Mouse (Mus musculus) intestine, embryonic 14.5 days (tissue): Measurements from ENCODE around the gene Lemd1. TPM values are rescaled to one million over a fixed set of nuclear protein-coding genes. Genes with fewer than 3 reads are reported as not detected.

Experiments
- ATAC-seq: fragments of 200-750 bp; cut with Nextera tagmentation; replicated peaks from 2 replicates; pipeline ENCODE4 v1.8.0; 2017; ENCODE audit warnings: low read depth, moderate number of reproducible peaks, moderate TSS enrichment, moderate library complexity; ENCODE audit not compliant: low FRiP score, low TSS enrichment
- DNase-seq: peaks from one replicate; pipeline ENCODE4 v3.0.0-alpha.2; 2018; ENCODE audit warnings: low spot score
- H3K27ac ChIP-seq: fragments of 300-500 bp; sonication (generic); 2 replicates; pipeline ENCODE4 v1.5.1; 2014; ENCODE audit warnings: low read depth, mild to moderate bottlenecking, control low read depth
- H3K27me3 ChIP-seq: fragments of 300-500 bp; sonication (generic); replicated peaks from 2 replicates; pipeline ENCODE4 v1.6.1; 2014; ENCODE audit warnings: low read length, control low read depth; ENCODE audit not compliant: control insufficient read depth, insufficient read depth
- H3K36me3 ChIP-seq: fragments of 300-500 bp; sonication (generic); 2 replicates; pipeline ENCODE4 v1.6.1; 2014; ENCODE audit warnings: low read length, control low read depth; ENCODE audit not compliant: control insufficient read depth, insufficient read depth
- H3K4me1 ChIP-seq: fragments of 300-500 bp; sonication (generic); replicated peaks from 2 replicates; pipeline ENCODE4 v1.6.1; 2014; ENCODE audit warnings: low read length, control low read depth, mixed read lengths; ENCODE audit not compliant: control insufficient read depth, insufficient read depth
- H3K4me2 ChIP-seq: fragments of 300-500 bp; sonication (generic); 2 replicates; pipeline ENCODE4 v1.6.1; 2014; ENCODE audit warnings: low read length
- H3K4me3 ChIP-seq: fragments of 300-500 bp; sonication (generic); 2 replicates; pipeline ENCODE4 v1.5.1; 2014; ENCODE audit warnings: low read depth, low read length, control low read depth, mixed read lengths
- H3K9ac ChIP-seq: fragments of 300-500 bp; sonication (generic); 2 replicates; pipeline ENCODE4 v1.6.1; 2014; ENCODE audit warnings: mild to moderate bottlenecking, low read length
- H3K9me3 ChIP-seq: fragments of 300-500 bp; sonication (generic); 2 replicates; pipeline ENCODE4 v1.6.1; 2016; ENCODE audit warnings: low read length, control low read depth; ENCODE audit not compliant: control insufficient read depth
- WGBS: fragments of 180-500 bp; shearing (Covaris S2); extraction: QIAGEN DNeasy Blood & Tissue Kit; methylation state at CpG from one replicate; pipeline ENCODE4 v1.1.7; 2014; 5-methylcytosine and 5-hydroxymethylcytosine counted together
- polyA plus RNA-seq: library from polyadenylated mRNA; unstranded; fragments of >200 nt; fragmentation: Nextera tagmentation; extraction: Ambion mirVana; gene quantifications from 2 replicates; pipeline ENCODE4 v1.2.1, GENCODE M21; 2014

Lemd1 gene
- polyA plus RNA-seq, 1 experiment from 2014 or later, result 0.27 TPM

DNA sequence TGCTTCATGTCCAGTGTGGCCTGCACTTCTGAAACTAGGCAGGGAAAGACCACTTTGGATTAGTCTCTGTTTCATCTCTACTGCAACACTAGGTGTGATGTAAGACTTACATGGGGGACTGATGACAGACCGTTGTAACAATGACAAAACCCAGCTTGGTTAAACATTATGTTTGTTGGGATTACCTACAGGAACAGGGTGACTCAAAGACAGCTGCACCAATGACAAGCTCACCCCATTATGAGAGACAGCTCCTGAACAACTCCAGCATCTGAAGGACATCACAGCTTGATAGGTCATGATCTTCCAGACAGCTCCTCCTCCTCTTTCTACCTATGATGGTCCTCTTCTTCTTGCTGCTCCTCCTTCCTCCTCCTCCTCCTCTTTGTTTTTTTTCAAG lies 69.1 kb downstream of the Lemd1 start:
- no peaks in the 10 kb centered on the region for H3K27me3 ChIP-seq
- no peak overlapping the region for H3K9ac ChIP-seq
- no peak overlapping the region for H3K4me2 ChIP-seq
- H3K36me3 ChIP-seq, result no peaks in the 10 kb centered on the region
- no peak for ATAC-seq
- no peak overlapping the region for H3K4me3 ChIP-seq
- H3K4me1 ChIP-seq, result no peaks in the 10 kb centered on the region
- H3K9me3 ChIP-seq, result no peaks in the 10 kb centered on the region
- WGBS, result 76% methylated on average over 1 of the region's 1 CpGs
- no peak overlapping the region for H3K27ac ChIP-seq
- no peak for DNase-seq

DNA sequence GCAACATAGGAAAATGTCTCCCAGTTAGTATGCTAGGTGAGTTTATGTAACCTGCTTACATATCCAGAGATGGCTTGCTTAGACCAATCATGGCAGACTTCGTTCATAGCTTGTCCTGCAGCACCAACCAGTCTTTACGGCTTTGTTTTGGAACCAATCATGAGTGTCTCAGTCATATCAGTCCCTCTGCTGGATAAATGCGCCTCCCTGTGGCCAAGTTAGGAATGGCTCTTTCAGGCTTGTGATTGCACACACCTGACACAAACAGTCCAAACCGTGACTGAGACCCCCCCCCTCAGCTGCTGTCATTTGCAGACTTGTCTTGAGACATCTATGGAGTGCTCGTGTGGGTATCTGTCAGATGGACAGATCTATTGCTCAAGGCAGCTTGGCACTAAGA lies 69.8 kb downstream of the Lemd1 start:
- no peak overlapping the region for H3K4me3 ChIP-seq
- DNase-seq (no peak), ATAC-seq (no peak)
- no peak overlapping the region for H3K9ac ChIP-seq
- H3K27me3 ChIP-seq, result no peaks in the 10 kb centered on the region
- no peaks in the 10 kb centered on the region for H3K9me3 ChIP-seq
- no peak overlapping the region for H3K4me2 ChIP-seq
- H3K4me1 ChIP-seq, result no peaks in the 10 kb centered on the region
- WGBS, result 67% methylated on average over 5 of the region's 5 CpGs
- H3K27ac ChIP-seq, result no peak overlapping the region
- H3K36me3 ChIP-seq, result no peaks in the 10 kb centered on the region

DNA sequence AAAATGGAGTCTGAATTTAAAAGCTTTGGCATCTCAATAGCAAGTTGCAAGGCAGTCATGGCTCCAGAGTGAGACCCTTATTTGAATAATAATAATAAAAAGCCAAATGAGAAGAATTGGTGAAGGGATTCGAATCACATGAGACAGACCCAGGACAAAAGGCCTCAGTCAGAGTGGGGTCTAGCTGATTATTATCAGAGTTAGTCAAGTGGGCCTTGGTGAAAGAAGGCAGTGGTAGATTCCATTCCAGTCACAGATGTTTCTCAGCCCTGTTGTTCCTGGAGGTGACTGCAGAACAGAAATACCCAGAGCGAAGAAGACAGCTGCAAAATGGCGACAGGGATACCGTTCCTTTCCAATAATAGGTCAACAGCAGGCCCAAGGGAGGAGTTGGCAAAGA lies 72.4 kb downstream of the Lemd1 start:
- H3K4me3 ChIP-seq, result no peak overlapping the region
- no peak for DNase-seq
- no peaks in the 10 kb centered on the region for H3K9me3 ChIP-seq
- H3K4me2 ChIP-seq, result no peak overlapping the region
- no peaks in the 10 kb centered on the region for H3K27me3 ChIP-seq
- no peak overlapping the region for H3K9ac ChIP-seq
- H3K36me3 ChIP-seq, result no peaks in the 10 kb centered on the region
- WGBS, result 96% methylated on average over 4 of the region's 4 CpGs
- no peak overlapping the region for H3K27ac ChIP-seq
- H3K4me1 ChIP-seq, result no peaks in the 10 kb centered on the region
- ATAC-seq, result no peak

DNA sequence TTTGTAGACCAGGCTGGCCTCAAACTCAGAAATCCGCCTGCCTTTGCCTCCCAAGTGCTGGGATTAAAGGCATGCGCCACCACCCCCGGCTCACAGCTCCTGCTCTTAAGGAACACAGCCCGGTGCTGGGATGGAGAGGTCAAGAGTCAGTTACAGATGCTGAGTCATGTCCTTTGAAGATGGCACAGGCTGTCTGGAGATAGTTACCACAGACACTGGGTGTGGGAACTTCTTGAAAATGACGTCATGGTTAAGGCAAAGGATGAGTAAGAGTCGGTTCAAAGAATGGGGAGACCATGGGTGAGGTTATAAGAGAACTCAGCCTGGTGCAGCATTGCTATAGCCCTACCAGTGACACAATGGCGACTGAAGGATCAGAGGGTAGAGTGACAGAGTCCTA lies 73.3 kb downstream of the Lemd1 start:
- no peak for ATAC-seq
- H3K4me2 ChIP-seq, result no peak overlapping the region
- DNase-seq, result no peak
- H3K27ac ChIP-seq, result no peak overlapping the region
- WGBS, result 56% methylated on average over 7 of the region's 7 CpGs
- H3K4me1 ChIP-seq, result no peaks in the 10 kb centered on the region
- H3K9ac ChIP-seq, result no peak overlapping the region
- no peaks in the 10 kb centered on the region for H3K9me3 ChIP-seq
- H3K36me3 ChIP-seq, result no peaks in the 10 kb centered on the region
- H3K4me3 ChIP-seq, result no peak overlapping the region
- no peaks in the 10 kb centered on the region for H3K27me3 ChIP-seq

DNA sequence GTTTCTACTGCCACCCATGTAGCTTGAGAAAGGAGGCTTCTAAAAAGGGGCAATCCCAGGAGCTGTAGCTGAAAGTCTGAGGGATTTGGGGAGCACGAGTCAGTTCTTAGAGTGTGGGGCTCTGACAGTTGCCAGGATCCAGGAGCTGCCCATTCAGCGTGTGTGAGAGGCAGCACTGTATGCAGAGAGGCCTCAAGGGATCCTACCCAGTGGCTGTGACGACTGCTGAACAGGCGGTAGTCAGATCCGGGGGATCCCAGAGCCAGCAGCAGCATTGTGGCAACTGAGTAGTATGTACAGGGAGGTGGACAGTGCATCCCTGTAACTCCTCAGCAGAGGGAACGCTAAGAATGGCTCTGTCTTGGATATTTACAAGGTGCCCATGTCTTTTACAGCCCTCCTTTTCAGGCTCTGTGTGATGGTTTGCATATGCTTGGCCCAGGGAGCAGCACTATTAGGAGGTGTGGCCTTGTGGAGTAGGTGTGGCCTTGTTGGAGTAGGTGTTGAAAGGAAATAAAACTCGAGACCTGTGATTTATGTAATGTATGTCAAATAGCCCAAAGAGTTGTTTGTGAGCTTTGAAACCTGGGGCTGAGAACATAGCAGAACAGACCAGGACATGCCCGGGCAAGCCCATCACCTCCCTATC lies 74.1 kb downstream of the Lemd1 start:
- Histone ChIP-seq H3K36me3 (no peaks in the 10 kb centered on the region), H3K4me3 (no peak overlapping the region), H3K27ac (no peak overlapping the region), H3K4me1 (no peaks in the 10 kb centered on the region), H3K9ac (no peak overlapping the region), H3K27me3 (no peaks in the 10 kb centered on the region), H3K9me3 (no peaks in the 10 kb centered on the region), H3K4me2 (no peak overlapping the region)
- ATAC-seq (no peak), DNase-seq (no peak)
- 55% methylated on average over 8 of the region's 8 CpGs for WGBS

DNA sequence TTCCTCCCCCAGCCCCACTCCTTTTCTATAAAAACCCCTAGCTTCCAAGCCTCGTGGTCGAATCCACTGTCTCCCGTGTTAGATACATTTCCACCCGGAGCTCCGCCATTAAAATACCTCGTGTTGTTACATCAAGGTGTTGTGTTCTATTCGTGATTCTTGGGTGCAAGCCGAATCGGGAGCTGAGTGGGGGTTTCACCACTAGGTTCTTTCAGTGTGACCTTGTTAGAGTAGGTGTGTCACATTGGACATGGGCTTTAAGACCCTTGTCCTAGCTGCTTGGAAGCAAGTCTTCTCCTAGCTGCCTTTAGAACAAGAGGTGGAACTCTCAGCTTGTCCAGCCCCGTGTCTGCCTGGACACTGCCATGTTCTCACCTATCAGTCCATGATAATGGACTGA lies 74.7 kb downstream of the Lemd1 start:
- H3K4me2 ChIP-seq, result no peak overlapping the region
- no peak overlapping the region for H3K4me3 ChIP-seq
- H3K4me1 ChIP-seq, result no peaks in the 10 kb centered on the region
- no peaks in the 10 kb centered on the region for H3K36me3 ChIP-seq
- DNase-seq, result no peak
- H3K9me3 ChIP-seq, result no peaks in the 10 kb centered on the region
- WGBS, result 92% methylated on average over 10 of the region's 10 CpGs
- no peak overlapping the region for H3K27ac ChIP-seq
- H3K9ac ChIP-seq, result no peak overlapping the region
- H3K27me3 ChIP-seq, result no peaks in the 10 kb centered on the region
- ATAC-seq, result no peak

DNA sequence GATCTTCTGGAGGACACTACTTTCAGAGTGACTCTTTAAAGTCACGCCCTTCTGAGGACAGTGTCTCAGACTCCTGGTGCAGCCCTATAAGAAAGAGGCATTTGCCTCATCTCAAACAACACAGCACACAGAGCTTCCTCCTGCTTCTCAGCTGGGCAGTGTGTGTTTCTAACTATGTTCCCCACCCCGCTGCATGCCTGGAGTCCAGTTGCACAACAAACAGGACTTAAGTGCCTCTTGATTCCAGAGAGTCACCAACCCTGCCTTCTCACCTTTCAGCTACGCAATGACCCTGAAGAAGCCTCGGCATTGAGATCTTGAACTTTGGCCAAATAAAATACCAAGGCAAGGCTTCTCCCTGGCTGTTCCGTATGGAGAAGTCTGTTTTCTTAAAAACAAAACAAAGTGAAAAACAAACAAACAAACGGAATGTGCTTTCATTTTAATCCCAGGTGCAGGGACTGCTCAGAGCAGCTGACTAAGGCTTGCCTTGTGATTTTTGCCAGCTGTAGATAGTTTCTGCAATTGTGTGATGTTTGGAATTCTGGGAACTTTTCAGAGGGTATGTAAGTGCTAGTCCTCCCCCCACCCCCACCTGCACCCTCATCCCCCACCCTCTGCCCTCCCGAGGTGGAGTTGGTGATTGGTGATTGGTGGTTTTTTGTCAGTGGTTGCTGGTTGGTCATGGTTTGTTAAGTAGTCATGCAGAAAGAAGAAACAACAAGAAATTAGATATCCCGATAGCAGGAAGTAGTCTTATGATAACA lies 75.7 kb downstream of the Lemd1 start:
- ATAC-seq (no peak), DNase-seq (no peak)
- Histone ChIP-seq H3K27ac (no peak overlapping the region), H3K9me3 (no peaks in the 10 kb centered on the region), H3K4me3 (no peak overlapping the region), H3K4me1 (no peaks in the 10 kb centered on the region), H3K36me3 (no peaks in the 10 kb centered on the region), H3K27me3 (no peaks in the 10 kb centered on the region), H3K9ac (no peak overlapping the region), H3K4me2 (no peak overlapping the region)
- WGBS, result 49% methylated on average over 8 of the region's 8 CpGs

DNA sequence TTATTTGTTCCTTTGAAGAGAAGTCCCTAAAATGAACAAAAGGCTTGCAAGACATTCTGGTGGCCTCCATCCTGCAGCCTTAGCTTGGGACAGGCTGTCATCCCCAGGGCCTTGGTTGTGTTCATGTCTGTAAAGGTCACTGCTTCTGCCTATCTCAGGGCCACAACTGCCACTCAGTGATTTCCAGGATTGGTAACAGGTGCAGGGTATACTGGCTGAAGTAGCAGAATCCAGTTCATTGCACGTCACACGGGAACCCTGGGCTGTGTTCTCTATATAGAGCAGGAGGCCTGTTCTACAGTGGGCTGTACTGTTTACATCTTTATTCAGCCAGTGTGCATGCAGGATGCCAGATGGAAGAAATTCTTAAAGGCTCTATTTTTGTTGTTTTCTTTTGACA lies 76.7 kb downstream of the Lemd1 start:
- Histone ChIP-seq H3K9ac (no peak overlapping the region), H3K4me3 (no peak overlapping the region), H3K9me3 (no peaks in the 10 kb centered on the region), H3K4me1 (no peaks in the 10 kb centered on the region), H3K36me3 (no peaks in the 10 kb centered on the region), H3K4me2 (no peak overlapping the region), H3K27ac (no peak overlapping the region), H3K27me3 (no peaks in the 10 kb centered on the region)
- no peak for ATAC-seq
- no peak for DNase-seq
- 78% methylated on average over 2 of the region's 2 CpGs for WGBS
